Mouse (Mus musculus) ES-E14 (cell line): Measurements from ENCODE around the gene Slc5a1.

Experiments
- MAFK ChIP-seq: IDR thresholded peaks from 2 replicates; pipeline ENCODE4 v1.6.1; 2014; ENCODE audit warnings: mild to moderate bottlenecking, low read depth, low read length, inconsistent platforms; ENCODE audit not compliant: insufficient read depth
- ZC3H11A ChIP-seq: IDR thresholded peaks from 2 replicates; pipeline ENCODE4 v1.6.1; 2012; ENCODE audit warnings: low read depth, mild to moderate bottlenecking, inconsistent platforms, low read length, borderline replicate concordance
- ZNF384 ChIP-seq: IDR thresholded peaks from 2 replicates; pipeline ENCODE4 v1.6.1; 2012; ENCODE audit warnings: low read depth, low read length, inconsistent platforms

DNA sequence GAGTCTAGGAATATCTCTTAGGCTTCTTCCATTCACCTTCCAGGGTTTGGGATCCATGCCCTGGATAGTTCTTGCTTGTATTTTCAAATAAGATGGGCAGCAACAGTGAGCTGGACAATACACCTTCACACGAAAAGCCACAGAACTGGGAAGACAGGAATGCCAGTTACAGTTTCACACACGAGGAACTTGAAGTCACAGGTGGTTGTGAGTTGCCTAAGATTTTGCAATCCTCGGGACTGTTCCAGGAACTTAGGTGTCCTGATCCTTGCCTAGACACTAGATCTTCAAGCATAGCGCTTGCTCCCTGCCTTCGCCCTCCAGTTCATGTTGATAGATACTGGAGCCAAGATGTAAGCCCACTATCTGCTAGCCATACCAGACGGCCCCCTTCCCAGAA is 1.6 kb downstream of the Slc5a1 start:
- TF ChIP-seq ZC3H11A: no peak
- no peak for TF ChIP-seq ZNF384
- no peak for TF ChIP-seq MAFK
